Mouse (Mus musculus) myocyte (in vitro differentiated cells): ENCODE measurements around the gene Lyrm1.

ENCODE experiments used
- CEBPB ChIP-seq: IDR thresholded peaks from 2 replicates; pipeline ENCODE4 v1.6.1; 2011; ENCODE audit warnings: mild to moderate bottlenecking, moderate library complexity; ENCODE audit not compliant: poor library complexity, insufficient read depth, severe bottlenecking
- E2F4 ChIP-seq: IDR thresholded peaks from one replicate; pipeline ENCODE4 v1.6.1; 2011; ENCODE audit warnings: mild to moderate bottlenecking, control low read depth, moderate library complexity; ENCODE audit not compliant: insufficient read depth
- MAX ChIP-seq: IDR thresholded peaks from one replicate; pipeline ENCODE4 v1.6.1; 2011; ENCODE audit warnings: low read depth, mild to moderate bottlenecking, control low read depth
- MYOD1 ChIP-seq, 3 experiments: IDR thresholded peaks; one replicate each; pipeline ENCODE4 v1.6.1; 2011; ENCODE audit warnings: control low read depth in 2 of 3, low read depth in 2 of 3, mild to moderate bottlenecking in 2 of 3, moderate library complexity in 1 of 3; ENCODE audit not compliant: insufficient read length in 2 of 3, control insufficient read depth in 1 of 3
- POLR2A ChIP-seq: IDR thresholded peaks from one replicate; pipeline ENCODE4 v1.6.1; 2011; ENCODE audit warnings: low read depth, mild to moderate bottlenecking, control low read depth, moderate library complexity; ENCODE audit not compliant: insufficient read length
- REST ChIP-seq: IDR thresholded peaks from one replicate; pipeline ENCODE4 v1.6.1; 2011; ENCODE audit warnings: mild to moderate bottlenecking, control low read depth, moderate library complexity; ENCODE audit not compliant: insufficient read depth, insufficient read length
- TCF12 ChIP-seq: IDR thresholded peaks from one replicate; pipeline ENCODE4 v1.6.1; 2011; ENCODE audit warnings: mild to moderate bottlenecking, control low read depth; ENCODE audit not compliant: poor library complexity, insufficient read depth, severe bottlenecking
- USF1 ChIP-seq: IDR thresholded peaks from one replicate; pipeline ENCODE4 v1.6.1; 2011; ENCODE audit warnings: low read depth, mild to moderate bottlenecking, control low read depth, moderate library complexity

DNA sequence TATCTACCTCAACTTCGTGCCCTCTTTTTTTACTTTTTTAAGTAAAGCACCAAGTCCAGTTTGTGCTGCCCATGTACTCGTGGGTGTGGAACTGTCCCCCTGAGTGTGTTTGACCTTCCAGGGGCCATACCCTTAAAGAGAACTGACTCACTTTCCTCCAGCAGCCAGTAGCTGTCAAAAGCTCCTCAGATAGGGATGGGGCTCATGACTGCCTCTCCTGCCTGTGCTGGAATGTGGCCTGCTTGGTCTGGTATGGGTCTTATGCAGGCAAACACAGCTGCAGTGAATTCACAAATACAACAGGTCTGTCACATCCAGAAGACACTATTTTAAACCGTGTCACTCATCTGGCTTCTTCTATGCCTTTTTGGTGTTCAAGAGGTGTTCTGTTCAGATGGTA, 16.1 kb downstream of the Lyrm1 start:
- TF ChIP-seq POLR2A, result no peak
- TF ChIP-seq MAX, result no peak
- no peak for TF ChIP-seq E2F4
- no peak for TF ChIP-seq USF1
- TF ChIP-seq TCF12, result no peak
- no peak for TF ChIP-seq REST
- no peak for TF ChIP-seq MYOD1 (IDR thresholded peaks at IDR 0.05; ENCODE audit: control insufficient read depth in 1 of 3, insufficient read length in 2 of 3, low read depth in 2 of 3)
- no peak for TF ChIP-seq CEBPB
